Mouse (Mus musculus) ovary, postnatal 14 days (tissue): ENCODE data around the gene Cacna1a.
A peak's percentile ranks its signal among the peaks of the same experiment; 100 is the strongest.
"Not testable (repeated sequence)": the region's sequence is repeated elsewhere in the genome, so short reads cannot be mapped to it uniquely, and the experiment has no call there.

Experiments used
- DNase-seq: peaks from one replicate; pipeline ENCODE4 v3.0.0; 2022; ENCODE audit warnings: low spot score

The Cacna1a gene

GRCm38 (mm10) chr8:84592015-84592662 is 203.9 kb downstream of the Cacna1a start:
- DNase-seq = peak; percentile 80

- no peak for DNase-seq
These were observed 204.9 kb downstream of the Cacna1a start for GRCm38 (mm10) chr8:84593143-84593542.

- peak; percentile 70 for DNase-seq
These were observed 206.0 kb downstream of the Cacna1a start for GRCm38 (mm10) chr8:84594099-84594780.

- DNase-seq = peak; percentile 26
These were observed 207.4 kb downstream of the Cacna1a start for GRCm38 (mm10) chr8:84595648-84596047.

GRCm38 (mm10) chr8:84599401-84599800 is 211.2 kb downstream of the Cacna1a start:
- DNase-seq = no peak

- DNase-seq = no peak
These were observed 212.2 kb downstream of the Cacna1a start for GRCm38 (mm10) chr8:84600311-84600907.

GRCm38 (mm10) chr8:84601221-84601751 is 213.0 kb downstream of the Cacna1a start:
- no peak for DNase-seq

GRCm38 (mm10) chr8:84614512-84615223 is 226.4 kb downstream of the Cacna1a start:
- DNase-seq = no peak

GRCm38 (mm10) chr8:84615666-84616485 is 227.6 kb downstream of the Cacna1a start:
- DNase-seq = no peak

- DNase-seq = no peak
These were observed 228.8 kb downstream of the Cacna1a start for GRCm38 (mm10) chr8:84617005-84617404.

- DNase-seq = no peak
These were observed 232.9 kb downstream of the Cacna1a start for GRCm38 (mm10) chr8:84621102-84621625.

GRCm38 (mm10) chr8:84623425-84623824 is 235.2 kb downstream of the Cacna1a start:
- not testable (repeated sequence) for DNase-seq

GRCm38 (mm10) chr8:84629586-84629985 is 241.3 kb downstream of the Cacna1a start:
- no peak for DNase-seq

GRCm38 (mm10) chr8:84630145-84630544 is 241.9 kb downstream of the Cacna1a start:
- no peak for DNase-seq

- DNase-seq = no peak
These were observed 243.6 kb downstream of the Cacna1a start for GRCm38 (mm10) chr8:84631813-84632212.

GRCm38 (mm10) chr8:84633841-84634584 is 245.8 kb downstream of the Cacna1a start:
- no peak for DNase-seq

- peak; percentile 53 for DNase-seq
These were observed 246.6 kb downstream of the Cacna1a start for GRCm38 (mm10) chr8:84634849-84635304.

GRCm38 (mm10) chr8:84635397-84636050 is 247.3 kb downstream of the Cacna1a start:
- DNase-seq = no peak

- no peak for DNase-seq
These were observed 247.9 kb downstream of the Cacna1a start for GRCm38 (mm10) chr8:84636051-84636691.
